Mouse (Mus musculus) midbrain, postnatal 0 days (tissue): ENCODE results near the gene Letm1. TPM values are rescaled to one million over a fixed set of nuclear protein-coding genes. Genes with fewer than 3 reads are reported as not detected.

Experiments
- ATAC-seq: fragments of 200-750 bp; cut with Nextera tagmentation; 2 replicates; pipeline ENCODE4 v1.8.0; 2017; ENCODE audit warnings: moderate number of reproducible peaks, mild to moderate bottlenecking, moderate TSS enrichment, moderate library complexity; ENCODE audit not compliant: low FRiP score
- DNase-seq: peaks from one replicate; pipeline ENCODE4 v3.0.0-alpha.2; 2015; ENCODE audit warnings: low spot score
- H3K27ac ChIP-seq: fragments of 300-500 bp; sonication (generic); 2 replicates; pipeline ENCODE4 v1.5.1; 2014; ENCODE audit warnings: low read depth, mild to moderate bottlenecking, low read length, mixed read lengths
- H3K27me3 ChIP-seq: fragments of 300-500 bp; sonication (generic); 2 replicates; pipeline ENCODE4 v1.6.1; 2014; ENCODE audit warnings: low read length, control low read depth, mixed read lengths; ENCODE audit not compliant: insufficient read depth
- H3K36me3 ChIP-seq: fragments of 300-500 bp; sonication (generic); 2 replicates; pipeline ENCODE4 v1.6.1; 2014; ENCODE audit warnings: low read length, control low read depth, mixed read lengths; ENCODE audit not compliant: insufficient read depth
- H3K4me1 ChIP-seq: fragments of 300-500 bp; sonication (generic); 2 replicates; pipeline ENCODE4 v1.6.1; 2014; ENCODE audit warnings: mild to moderate bottlenecking, control low read depth, antibody characterized with exemption, low read length, mixed read lengths; ENCODE audit not compliant: insufficient read depth
- H3K4me2 ChIP-seq: fragments of 300-500 bp; sonication (generic); 2 replicates; pipeline ENCODE4 v1.6.1; 2014; ENCODE audit warnings: low read depth, mild to moderate bottlenecking, low read length, mixed read lengths; ENCODE audit not compliant: poor library complexity, severe bottlenecking
- H3K4me3 ChIP-seq: fragments of 300-500 bp; sonication (generic); 2 replicates; pipeline ENCODE4 v1.5.1; 2014; ENCODE audit warnings: low read depth, mild to moderate bottlenecking, low read length, moderate library complexity
- H3K9ac ChIP-seq: fragments of 300-500 bp; sonication (generic); replicated peaks from 2 replicates; pipeline ENCODE4 v1.6.1; 2014; ENCODE audit warnings: mild to moderate bottlenecking, low read length, moderate library complexity, mixed read lengths; ENCODE audit not compliant: poor library complexity, severe bottlenecking
- H3K9me3 ChIP-seq: fragments of 300-500 bp; sonication (generic); 2 replicates; pipeline ENCODE4 v1.6.1; 2016; ENCODE audit warnings: low read length, control low read depth
- CTCF ChIP-seq: IDR thresholded peaks from 2 replicates; pipeline ENCODE4 v1.5.1; 2016; ENCODE audit warnings: antibody characterized with exemption, mild to moderate bottlenecking
- WGBS: fragments of 180-500 bp; shearing (Covaris S2); extraction: QIAGEN DNeasy Blood & Tissue Kit; methylation state at CpG from one replicate; pipeline ENCODE4 v1.1.7; 2014; 5-methylcytosine and 5-hydroxymethylcytosine counted together
- polyA plus RNA-seq: library from polyadenylated mRNA; unstranded; fragments of >200 nt; fragmentation: Nextera tagmentation; extraction: Ambion mirVana; gene quantifications from 2 replicates; pipeline ENCODE4 v1.2.1, GENCODE M21; 2015
- total RNA-seq: library from RNA; depleted of rRNA; stranded (reverse); fragments of >200 nt; gene quantifications from 2 replicates; pipeline ENCODE4 v1.2.3, GENCODE M21; 2014; rRNA removed

Letm1 gene
- total and polyA plus RNA-seq, 2 experiments from 2014 or later, result 61.7 to 78.2 TPM

GRCm38 (mm10) chr5:33694848-33695717 lies 87.5 kb downstream of the Letm1 start:
- peak overlapping the region; percentile 51 for H3K9ac ChIP-seq
- no peaks in the 10 kb centered on the region for H3K36me3 ChIP-seq
- H3K4me3 ChIP-seq, result peak overlapping the region; percentile 38
- DNase-seq (peak; percentile 58), ATAC-seq (peak; percentile 67)
- 0 out of 2 replicates have a peak overlapping the region, but pooled peaks have one; percentile 18 for H3K27ac ChIP-seq
- no peaks in the 10 kb centered on the region for H3K9me3 ChIP-seq
- 4% methylated on average over 48 of the region's 71 CpGs for WGBS
- TF ChIP-seq CTCF, result no peak
- H3K4me2 ChIP-seq, result peak overlapping the region; percentile 71
- H3K27me3 ChIP-seq, result peaks cover 20% of the 10 kb centered on the region
- peaks cover 3% of the 10 kb centered on the region; the same call in 1 of the 2 replicates for H3K4me1 ChIP-seq

GRCm38 (mm10) chr5:33694461-33694847 lies 88.2 kb downstream of the Letm1 start:
- no peak for TF ChIP-seq CTCF
- Histone ChIP-seq H3K9me3 (no peaks in the 10 kb centered on the region), H3K4me2 (no peak overlapping the region), H3K27ac (no peak overlapping the region), H3K27me3 (peaks cover 20% of the 10 kb centered on the region), H3K4me3 (no peak overlapping the region), H3K9ac (no peak overlapping the region), H3K36me3 (no peaks in the 10 kb centered on the region), H3K4me1 (peaks cover 3% of the 10 kb centered on the region; the same call in 1 of the 2 replicates)
- DNase-seq, result no peak
- no peak for ATAC-seq
- 43% methylated on average over 9 of the region's 9 CpGs for WGBS

DNA sequence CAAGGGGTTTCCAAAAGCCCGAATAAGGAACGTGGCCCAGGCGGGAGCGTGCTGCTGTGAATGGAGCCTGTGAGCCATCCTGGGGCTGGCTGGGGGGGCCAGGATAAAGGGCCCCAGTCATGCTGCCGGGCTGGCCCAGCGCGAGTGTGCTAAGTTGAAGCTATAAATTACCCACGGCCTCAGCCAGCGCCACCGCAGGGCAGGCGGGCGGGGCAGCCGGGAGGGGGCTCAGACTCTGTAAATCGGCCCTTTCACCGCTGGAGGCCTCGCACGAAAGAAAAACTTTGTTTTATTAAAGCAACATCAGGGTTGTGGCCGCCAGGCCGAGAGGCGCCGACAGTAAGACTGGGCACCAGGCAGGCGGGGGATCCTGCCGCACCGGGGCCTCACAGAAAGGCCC lies 90.2 kb downstream of the Letm1 start:
- no peak overlapping the region for H3K4me2 ChIP-seq
- TF ChIP-seq CTCF, result no peak
- no peaks in the 10 kb centered on the region for H3K36me3 ChIP-seq
- H3K4me3 ChIP-seq, result no peak overlapping the region
- peaks cover 20% of the 10 kb centered on the region for H3K27me3 ChIP-seq
- H3K9me3 ChIP-seq, result no peaks in the 10 kb centered on the region
- no peak for ATAC-seq
- H3K27ac ChIP-seq, result no peak overlapping the region
- 7% methylated on average over 24 of the region's 24 CpGs for WGBS
- no peaks in the 10 kb centered on the region; the same call in 1 of the 2 replicates for H3K4me1 ChIP-seq
- peak; percentile 51 for DNase-seq
- no peak overlapping the region for H3K9ac ChIP-seq

GRCm38 (mm10) chr5:33689852-33690645 lies 92.6 kb downstream of the Letm1 start:
- ATAC-seq (peak; percentile 25), DNase-seq (peak; percentile 43)
- Histone ChIP-seq H3K9ac (0 out of 2 replicates have a peak overlapping the region, but pooled peaks have one; percentile 5), H3K36me3 (no peaks in the 10 kb centered on the region), H3K4me3 (no peak overlapping the region), H3K4me2 (no peak overlapping the region), H3K9me3 (no peaks in the 10 kb centered on the region), H3K27ac (no peak overlapping the region), H3K4me1 (no peaks in the 10 kb centered on the region; the same call in 1 of the 2 replicates), H3K27me3 (peaks cover 14% of the 10 kb centered on the region)
- WGBS, result 75% methylated on average over 11 of the region's 11 CpGs
- TF ChIP-seq CTCF, result no peak

Other genes starting within 250 kb of the Letm1 start
- 29.1 and 41.2 TPM in 2 replicates for gene Fam53a, start 153.2 kb downstream of the Letm1 start, total RNA-seq
- gene Fam53a, start 153.2 kb downstream of the Letm1 start, polyA plus RNA-seq, result 27.3 and 28.0 TPM in 2 replicates
- gene Gm9903, start 152.9 kb downstream of the Letm1 start, total RNA-seq, result 1.2 TPM in 1 of 2 replicates, not detected in the other
- gene Gm9903, start 152.9 kb downstream of the Letm1 start, polyA plus RNA-seq, result 0.31 and 0.53 TPM in 2 replicates
- 91.2 and 99.5 TPM in 2 replicates for gene Slbp, start 130.2 kb downstream of the Letm1 start, total RNA-seq
- 119 and 126 TPM in 2 replicates for gene Slbp, start 130.2 kb downstream of the Letm1 start, polyA plus RNA-seq
- gene Tacc3, start 124.7 kb downstream of the Letm1 start, total RNA-seq, result 9.9 and 17.4 TPM in 2 replicates
- gene Tacc3, start 124.7 kb downstream of the Letm1 start, polyA plus RNA-seq, result 18.7 and 21.3 TPM in 2 replicates
- 26.0 and 29.5 TPM in 2 replicates for gene Tmem129, start 124.4 kb downstream of the Letm1 start, total RNA-seq
- gene Tmem129, start 124.4 kb downstream of the Letm1 start, polyA plus RNA-seq, result 17.3 and 21.4 TPM in 2 replicates
- 71.3 and 81.6 TPM in 2 replicates for gene Fgfr3, start 61.1 kb downstream of the Letm1 start, total RNA-seq
- gene Fgfr3, start 61.1 kb downstream of the Letm1 start, polyA plus RNA-seq, result 24.5 and 28.1 TPM in 2 replicates
- 108 and 121 TPM in 2 replicates for gene Nsd2, start 37.9 kb upstream of the Letm1 start, total RNA-seq
- gene Nsd2, start 37.9 kb upstream of the Letm1 start, polyA plus RNA-seq, result 59.6 and 72.1 TPM in 2 replicates
- 26.1 and 29.6 TPM in 2 replicates for gene Nelfa, start 153.6 kb upstream of the Letm1 start, total RNA-seq
- 32.5 and 34.9 TPM in 2 replicates for gene Nelfa, start 153.6 kb upstream of the Letm1 start, polyA plus RNA-seq
- gene Gm1673, start 200.6 kb upstream of the Letm1 start, total RNA-seq, result 635 and 874 TPM in 2 replicates
- gene Gm1673, start 200.6 kb upstream of the Letm1 start, polyA plus RNA-seq, result 837 and 845 TPM in 2 replicates
- 42.9 and 46.6 TPM in 2 replicates for gene Nat8l, start 213.2 kb upstream of the Letm1 start, total RNA-seq
- gene Nat8l, start 213.2 kb upstream of the Letm1 start, polyA plus RNA-seq, result 5.3 and 6.1 TPM in 2 replicates